Mouse (Mus musculus): ENCODE results near the gene Fam166b. TPM values are rescaled to one million over a fixed set of nuclear protein-coding genes. Genes with fewer than 3 reads are reported as not detected.
A peak's percentile ranks its signal among the peaks of the same experiment; 100 is the strongest.

Gene Fam166b
- polyA plus RNA-seq (2012; ENCODE audit: insufficient read depth, insufficient read length, missing spikeins): not detected in 2 replicates

GRCm38 (mm10) chr4:43428946-43429345, at the start of gene Fam166b:
Gene Fam166b (minus strand): TSS chr4:43429134.
- Histone ChIP-seq H3K27ac (ENCODE audit: insufficient read depth, low read depth, low read length) (no peak within 1 kb of the TSS), H3K4me3 (ENCODE audit: insufficient read depth, low read length) (no peak within 1 kb of the TSS), H3K4me1 (ENCODE audit: control insufficient read depth, insufficient read depth, low read length) (no peaks in the 10 kb centered on the region)
- TF ChIP-seq CTCF (IDR thresholded peaks at IDR 0.05; ENCODE audit: low read depth, low read length) (no peak), POLR2A (IDR thresholded peaks at IDR 0.05; ENCODE audit: borderline replicate concordance, low read depth, low read length) (no peak)

DNA sequence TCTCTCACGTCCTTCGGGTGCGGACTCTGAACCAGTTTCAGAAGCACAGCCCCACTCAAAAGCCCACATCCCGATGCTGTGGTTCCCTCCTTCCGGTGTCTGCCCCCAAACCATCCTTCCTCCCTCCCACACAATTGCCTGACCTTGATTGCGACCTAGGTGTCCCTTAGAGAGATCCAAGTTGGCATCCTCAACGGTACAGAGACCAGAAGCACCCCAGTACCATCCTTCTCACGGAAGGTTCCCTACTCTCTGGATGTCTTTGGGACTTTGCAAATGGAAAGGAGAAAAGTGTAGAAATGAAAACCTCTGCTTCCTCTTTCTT, 49.6 kb upstream of the Fam166b start:
- peak overlapping the region; percentile 53 for H3K4me3 ChIP-seq (ENCODE audit: insufficient read depth, low read length)
- TF ChIP-seq CTCF (IDR thresholded peaks at IDR 0.05; ENCODE audit: low read depth, low read length) (no peak; the same call in 1 of the 2 replicates), POLR2A (IDR thresholded peaks at IDR 0.05; ENCODE audit: borderline replicate concordance, low read depth, low read length) (no peak)
- H3K4me1 ChIP-seq (ENCODE audit: control insufficient read depth, insufficient read depth, low read length): peaks cover 47% of the 10 kb centered on the region
- peak overlapping the region; percentile 69 for H3K27ac ChIP-seq (ENCODE audit: insufficient read depth, low read depth, low read length)

DNA sequence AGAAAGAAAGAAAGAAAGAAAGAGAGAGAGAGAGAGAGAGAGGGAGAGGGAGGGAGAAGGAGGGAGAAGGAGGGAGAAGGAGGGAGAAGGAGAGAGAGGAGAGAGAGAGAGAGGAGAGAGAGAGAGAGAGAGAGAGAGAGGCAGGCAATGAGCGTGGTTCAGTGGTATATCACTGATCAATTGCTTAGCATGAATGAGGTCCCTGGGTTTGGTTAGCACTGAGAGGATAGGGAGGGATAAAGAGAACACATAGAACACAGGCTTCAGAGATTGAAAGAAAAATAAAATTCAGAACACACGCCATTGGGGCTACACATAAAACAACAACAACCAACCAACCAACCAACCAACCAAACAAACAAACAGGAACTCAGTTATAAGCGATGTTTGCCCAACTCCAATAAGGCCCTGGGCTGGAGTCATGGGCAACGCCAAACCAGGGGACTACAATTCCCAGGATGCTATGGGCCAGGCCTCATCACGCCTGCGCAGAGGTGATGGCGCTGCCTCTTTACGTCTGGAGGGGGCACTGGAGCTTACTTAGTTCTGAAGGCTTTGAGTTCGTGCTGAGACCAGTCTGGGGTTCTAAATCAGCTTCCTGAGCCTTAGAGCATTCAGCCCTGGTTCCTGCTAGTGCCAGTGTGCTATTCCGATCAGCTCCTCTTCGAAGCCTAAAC, 49.1 kb upstream of the Fam166b start:
- TF ChIP-seq CTCF (IDR thresholded peaks at IDR 0.05; ENCODE audit: low read depth, low read length) (0 out of 2 replicates have a peak, but pooled peaks have one; percentile 13), POLR2A (IDR thresholded peaks at IDR 0.05; ENCODE audit: borderline replicate concordance, low read depth, low read length) (no peak)
- H3K4me3 ChIP-seq (ENCODE audit: insufficient read depth, low read length): peak overlapping the region; percentile 53
- peak overlapping the region; percentile 69 for H3K27ac ChIP-seq (ENCODE audit: insufficient read depth, low read depth, low read length)
- peaks cover 52% of the 10 kb centered on the region for H3K4me1 ChIP-seq (ENCODE audit: control insufficient read depth, insufficient read depth, low read length)

DNA sequence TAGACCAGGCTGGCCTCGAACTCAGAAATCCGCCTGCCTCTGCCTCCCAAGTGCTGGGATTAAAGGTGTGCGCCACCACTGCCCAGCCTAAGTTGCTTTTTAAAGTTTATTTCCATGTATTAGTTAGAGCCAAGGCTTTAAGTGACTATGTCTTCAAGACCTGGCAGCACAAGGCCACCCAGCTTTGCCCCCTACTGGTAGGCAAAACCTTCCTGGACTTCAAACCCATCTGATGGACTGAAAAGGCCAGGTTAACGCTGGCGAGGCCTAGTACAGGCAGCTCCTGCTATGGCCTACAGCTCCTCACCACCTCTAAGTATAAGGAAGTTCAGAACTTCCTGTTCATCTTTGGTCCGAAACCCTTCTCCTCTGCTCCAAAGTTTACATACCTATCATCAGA, 47.7 kb upstream of the Fam166b start:
- H3K27ac ChIP-seq (ENCODE audit: insufficient read depth, low read depth, low read length): peak overlapping the region; percentile 37
- peaks cover 51% of the 10 kb centered on the region for H3K4me1 ChIP-seq (ENCODE audit: control insufficient read depth, insufficient read depth, low read length)
- TF ChIP-seq POLR2A (IDR thresholded peaks at IDR 0.05; ENCODE audit: borderline replicate concordance, low read depth, low read length) (no peak), CTCF (IDR thresholded peaks at IDR 0.05; ENCODE audit: low read depth, low read length) (no peak)

DNA sequence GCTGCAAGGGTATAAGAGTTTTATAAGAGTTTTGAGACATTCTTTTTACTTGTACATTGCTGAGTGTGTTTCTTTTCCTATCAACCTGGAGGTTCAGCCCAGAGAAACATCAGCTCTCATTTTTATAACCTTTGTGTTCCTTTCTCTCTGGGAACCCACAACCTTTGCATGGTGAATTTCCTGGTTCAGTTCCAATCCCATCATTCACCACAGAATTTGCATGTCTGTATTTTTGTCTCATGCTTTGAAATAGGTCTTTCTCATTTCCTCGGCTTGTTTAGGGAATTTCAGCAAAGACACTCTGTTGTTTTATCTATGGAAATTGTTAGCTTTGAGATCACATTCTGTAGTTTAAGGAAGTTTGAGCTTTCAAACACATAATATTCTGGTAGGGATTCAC, 44.7 kb upstream of the Fam166b start:
- H3K4me3 ChIP-seq (ENCODE audit: insufficient read depth, low read length): no peak overlapping the region
- TF ChIP-seq CTCF (IDR thresholded peaks at IDR 0.05; ENCODE audit: low read depth, low read length): no peak
- H3K4me1 ChIP-seq (ENCODE audit: control insufficient read depth, insufficient read depth, low read length): peaks cover 55% of the 10 kb centered on the region
- H3K27ac ChIP-seq (ENCODE audit: insufficient read depth, low read depth, low read length): peak overlapping the region; percentile 83

More for the DNA sequence above, 47.7 kb upstream of the Fam166b start:
- H3K4me3 ChIP-seq (ENCODE audit: insufficient read depth, low read length): no peak overlapping the region

DNA sequence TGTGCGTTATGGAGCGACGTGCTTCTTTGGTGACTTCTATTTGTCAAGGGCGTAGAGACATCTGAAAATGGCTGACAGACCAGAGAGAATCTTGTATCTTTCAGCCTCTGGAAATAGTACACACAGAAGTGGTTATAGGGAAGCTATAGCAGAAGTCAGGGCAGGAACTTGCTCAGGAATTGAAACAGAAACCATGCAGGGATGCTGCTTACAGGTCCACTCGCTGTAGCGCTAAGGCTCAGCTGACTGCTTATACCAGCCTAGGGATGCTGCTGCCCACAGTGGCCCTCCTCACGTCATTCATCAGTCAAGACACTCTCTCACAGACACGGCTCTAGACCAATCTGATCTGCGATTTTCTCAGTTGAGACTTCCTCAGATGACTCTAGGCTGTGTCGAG, 41.4 kb upstream of the Fam166b start:
- peaks cover 58% of the 10 kb centered on the region for H3K4me1 ChIP-seq (ENCODE audit: control insufficient read depth, insufficient read depth, low read length)
- H3K27ac ChIP-seq (ENCODE audit: insufficient read depth, low read depth, low read length): peak overlapping the region; percentile 25; the same call in 1 of the 2 replicates
- no peak overlapping the region for H3K4me3 ChIP-seq (ENCODE audit: insufficient read depth, low read length)
- TF ChIP-seq POLR2A (IDR thresholded peaks at IDR 0.05; ENCODE audit: borderline replicate concordance, low read depth, low read length) (no peak), CTCF (IDR thresholded peaks at IDR 0.05; ENCODE audit: low read depth, low read length) (no peak)

- peaks cover 43% of the 10 kb centered on the region for H3K4me1 ChIP-seq (ENCODE audit: control insufficient read depth, insufficient read depth, low read length)
- H3K27ac ChIP-seq (ENCODE audit: insufficient read depth, low read depth, low read length): peak overlapping the region; percentile 99
- H3K4me3 ChIP-seq (ENCODE audit: insufficient read depth, low read length): no peak overlapping the region
- TF ChIP-seq CTCF (IDR thresholded peaks at IDR 0.05; ENCODE audit: low read depth, low read length) (no peak), POLR2A (IDR thresholded peaks at IDR 0.05; ENCODE audit: borderline replicate concordance, low read depth, low read length) (no peak)
Measured at GRCm38 (mm10) chr4:43466872-43467271, 37.9 kb upstream of the Fam166b start.

DNA sequence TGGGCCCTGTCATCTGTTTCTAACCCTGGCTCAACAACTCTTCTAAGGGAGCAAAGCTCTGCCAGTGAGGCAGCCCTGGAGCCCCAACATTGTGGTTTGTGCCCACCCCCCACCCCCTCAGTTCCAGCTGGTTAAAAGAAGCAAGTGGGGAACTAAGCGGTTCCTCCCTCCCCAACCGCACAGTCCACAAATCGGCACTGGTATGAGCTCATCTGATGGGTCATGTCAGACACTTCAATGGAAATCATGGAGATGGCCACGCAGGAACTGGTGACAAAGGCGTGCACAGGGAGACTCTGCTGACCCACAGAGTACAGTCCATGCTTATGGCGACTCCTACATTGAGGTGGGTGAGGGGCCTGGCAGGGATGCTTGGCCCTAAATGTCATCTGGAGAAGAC, 37.0 kb upstream of the Fam166b start:
- TF ChIP-seq CTCF (IDR thresholded peaks at IDR 0.05; ENCODE audit: low read depth, low read length) (no peak), POLR2A (IDR thresholded peaks at IDR 0.05; ENCODE audit: borderline replicate concordance, low read depth, low read length) (no peak)
- peak overlapping the region; percentile 99 for H3K27ac ChIP-seq (ENCODE audit: insufficient read depth, low read depth, low read length)

GRCm38 (mm10) chr4:43463102-43463501, 34.2 kb upstream of the Fam166b start:
- TF ChIP-seq CTCF (IDR thresholded peaks at IDR 0.05; ENCODE audit: low read depth, low read length) (no peak), POLR2A (IDR thresholded peaks at IDR 0.05; ENCODE audit: borderline replicate concordance, low read depth, low read length) (no peak)
- Histone ChIP-seq H3K27ac (ENCODE audit: insufficient read depth, low read depth, low read length) (no peak overlapping the region), H3K4me1 (ENCODE audit: control insufficient read depth, insufficient read depth, low read length) (peaks cover 43% of the 10 kb centered on the region), H3K4me3 (ENCODE audit: insufficient read depth, low read length) (no peak overlapping the region)

More for the DNA sequence above, 37.0 kb upstream of the Fam166b start:
- Histone ChIP-seq H3K4me3 (ENCODE audit: insufficient read depth, low read length) (peak overlapping the region; percentile 26), H3K4me1 (ENCODE audit: control insufficient read depth, insufficient read depth, low read length) (peaks cover 49% of the 10 kb centered on the region)

DNA sequence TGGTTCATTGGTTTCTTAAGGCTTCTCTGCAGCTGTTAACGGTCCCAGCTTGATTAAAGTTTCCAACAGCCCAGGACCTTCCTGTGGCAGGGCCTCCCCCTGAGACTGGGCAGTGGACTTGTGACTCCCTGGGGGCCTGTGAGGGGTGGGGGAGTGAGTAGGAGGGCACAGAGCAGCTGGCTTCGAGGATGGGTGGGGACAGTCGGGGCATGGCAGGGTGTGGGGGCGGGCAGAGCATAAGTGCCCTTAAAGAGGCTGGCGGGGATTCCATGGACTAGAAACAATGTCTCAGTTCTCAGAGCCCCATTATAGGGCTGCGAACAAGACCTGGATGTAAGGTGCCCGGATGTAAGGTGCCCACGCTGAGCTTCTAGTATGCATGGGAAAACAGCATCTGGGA, 28.2 kb upstream of the Fam166b start:
- H3K4me1 ChIP-seq (ENCODE audit: control insufficient read depth, insufficient read depth, low read length): peaks cover 33% of the 10 kb centered on the region

More for the DNA sequence above, 28.2 kb upstream of the Fam166b start:
- TF ChIP-seq CTCF (IDR thresholded peaks at IDR 0.05; ENCODE audit: low read depth, low read length): no peak
- no peak overlapping the region for H3K27ac ChIP-seq (ENCODE audit: insufficient read depth, low read depth, low read length)
- no peak overlapping the region for H3K4me3 ChIP-seq (ENCODE audit: insufficient read depth, low read length)
